Mouse (Mus musculus) megakaryocyte progenitor cell, adult 5-6 weeks (primary cell): ENCODE results near the gene Slc17a9. TPM values are rescaled to one million over a fixed set of nuclear protein-coding genes. Genes with fewer than 3 reads are reported as not detected.

Experiments used
- ATAC-seq: replicated peaks from 2 replicates; pipeline ENCODE4 v1.8.0; 2016; ENCODE audit warnings: mild to moderate bottlenecking, moderate TSS enrichment, inconsistent platforms; ENCODE audit not compliant: poor library complexity
- total RNA-seq, 2 experiments: library from RNA; stranded (forward) in 1 of 2; stranded (reverse) in 1 of 2; fragments of 157-497, 149-512 nt in 1 of 2; fragments of 200-1000 nt in 1 of 2; gene quantifications; 2 replicates each; pipeline versions ENCODE4 v1.2.3 to v1.2.4; 2015 to 2017

Slc17a9 gene
- total RNA-seq (2015) (16.6 and 17.4 TPM in 2 replicates), total RNA-seq (2017) (8.0 and 8.4 TPM in 2 replicates)

- ATAC-seq, result peak; percentile 83
These were observed at the start of gene Slc17a9 for GRCm38 (mm10) chr2:180724585-180725413. Gene Slc17a9 (plus strand): TSS chr2:180725263.

- ATAC-seq, result no peak
These were observed 48.4 kb upstream of the Slc17a9 start for GRCm38 (mm10) chr2:180676706-180677105.

GRCm38 (mm10) chr2:180678609-180679140 is 46.4 kb upstream of the Slc17a9 start:
- ATAC-seq, result peak; percentile 89

- no peak for ATAC-seq
These were observed 43.8 kb upstream of the Slc17a9 start for GRCm38 (mm10) chr2:180681225-180681624.

- ATAC-seq, result peak; percentile 55
These were observed 41.5 kb upstream of the Slc17a9 start for GRCm38 (mm10) chr2:180683524-180683923.

- ATAC-seq, result no peak
These were observed 41.0 kb upstream of the Slc17a9 start for GRCm38 (mm10) chr2:180684031-180684430.

- peak; percentile 35 for ATAC-seq
These were observed 35.2 kb upstream of the Slc17a9 start for GRCm38 (mm10) chr2:180689841-180690240.

- peak; percentile 89 for ATAC-seq
These were observed 32.4 kb upstream of the Slc17a9 start for GRCm38 (mm10) chr2:180692630-180693029.

GRCm38 (mm10) chr2:180695176-180695575 is 29.9 kb upstream of the Slc17a9 start:
- peak; percentile 70 for ATAC-seq

GRCm38 (mm10) chr2:180700457-180700856 is 24.6 kb upstream of the Slc17a9 start:
- ATAC-seq, result no peak

- ATAC-seq, result peak; percentile 5; the same call in 1 of the 2 replicates
These were observed 23.9 kb upstream of the Slc17a9 start for GRCm38 (mm10) chr2:180701053-180701766.

- peak; percentile 68 for ATAC-seq
These were observed 23.1 kb upstream of the Slc17a9 start for GRCm38 (mm10) chr2:180701767-180702621.

GRCm38 (mm10) chr2:180702701-180703149 is 22.3 kb upstream of the Slc17a9 start:
- peak; percentile 20 for ATAC-seq

GRCm38 (mm10) chr2:180703175-180703574 is 21.9 kb upstream of the Slc17a9 start:
- ATAC-seq, result no peak

GRCm38 (mm10) chr2:180703645-180704359 is 21.3 kb upstream of the Slc17a9 start:
- no peak for ATAC-seq

- ATAC-seq, result no peak
These were observed 20.5 kb upstream of the Slc17a9 start for GRCm38 (mm10) chr2:180704591-180704990.

- peak; percentile 16 for ATAC-seq
These were observed 20.0 kb upstream of the Slc17a9 start for GRCm38 (mm10) chr2:180705066-180705465.

- ATAC-seq, result no peak
These were observed 19.1 kb upstream of the Slc17a9 start for GRCm38 (mm10) chr2:180705975-180706374.

GRCm38 (mm10) chr2:180709023-180709922 is 15.8 kb upstream of the Slc17a9 start:
- peak; percentile 2; the same call in 1 of the 2 replicates for ATAC-seq
